Mouse (Mus musculus): ENCODE results near the gene Pclo. TPM values are rescaled to one million over a fixed set of nuclear protein-coding genes. Genes with fewer than 3 reads are reported as not detected.

Gene Pclo
- polyA plus RNA-seq, 1 experiment from 2014 or later = 0.26 TPM

- WGBS (ENCODE audit: insufficient replicate concordance) = 74% methylated on average over 1 of the region's 1 CpGs
- no peak overlapping the region for H3K4me2 ChIP-seq
- no peak overlapping the region for H3K9ac ChIP-seq (ENCODE audit: low read depth, low read length)
- no peak overlapping the region for H3K27ac ChIP-seq (ENCODE audit: low read depth, low read length)
- H3K36me3 ChIP-seq (ENCODE audit: control insufficient read depth, insufficient read depth, low read length) = no peaks in the 10 kb centered on the region
- H3K27me3 ChIP-seq (ENCODE audit: control insufficient read depth, insufficient read depth, low read length) = no peaks in the 10 kb centered on the region
- no peak for ATAC-seq (replicated peaks; ENCODE audit: insufficient number of reproducible peaks, low FRiP score, low TSS enrichment)
- no peak overlapping the region for H3K4me3 ChIP-seq (ENCODE audit: low read depth, low read length)
- H3K9me3 ChIP-seq (replicated peaks; ENCODE audit: control insufficient read depth, low read length) = no peaks in the 10 kb centered on the region
- no peaks in the 10 kb centered on the region for H3K4me1 ChIP-seq (ENCODE audit: control insufficient read depth, insufficient read depth, low read length)
Measured at GRCm38 (mm10) chr5:14641260-14641659, 126.5 kb downstream of the Pclo start.

DNA sequence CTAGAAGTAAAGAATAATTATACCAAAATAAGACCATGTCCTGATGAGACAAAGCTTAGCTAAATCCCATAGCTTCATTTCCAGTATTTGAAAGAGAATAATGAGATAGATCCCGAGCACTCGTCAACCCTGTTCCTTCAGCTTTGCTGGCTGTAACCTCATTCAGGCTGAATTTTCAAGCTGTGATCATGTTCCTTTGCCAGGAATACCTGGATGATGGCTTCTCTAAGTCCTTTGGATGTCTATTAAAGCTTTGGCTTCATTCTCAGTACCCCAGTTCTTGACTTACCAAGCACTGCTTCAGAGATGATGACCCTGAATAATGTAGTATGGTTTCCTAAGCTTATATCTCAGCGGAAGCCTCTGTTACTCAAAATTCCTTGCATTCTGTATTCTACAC lies 131.1 kb downstream of the Pclo start:
- no peaks in the 10 kb centered on the region for H3K27me3 ChIP-seq (ENCODE audit: control insufficient read depth, insufficient read depth, low read length)
- H3K9ac ChIP-seq (ENCODE audit: low read depth, low read length) = no peak overlapping the region
- no peak overlapping the region for H3K4me3 ChIP-seq (ENCODE audit: low read depth, low read length)
- no peaks in the 10 kb centered on the region for H3K4me1 ChIP-seq (ENCODE audit: control insufficient read depth, insufficient read depth, low read length)
- no peaks in the 10 kb centered on the region for H3K36me3 ChIP-seq (ENCODE audit: control insufficient read depth, insufficient read depth, low read length)
- H3K4me2 ChIP-seq = no peak overlapping the region
- no peak for ATAC-seq (replicated peaks; ENCODE audit: insufficient number of reproducible peaks, low FRiP score, low TSS enrichment)
- no peak overlapping the region for H3K27ac ChIP-seq (ENCODE audit: low read depth, low read length)
- WGBS (ENCODE audit: insufficient replicate concordance) = 85% methylated on average over 3 of the region's 3 CpGs
- no peaks in the 10 kb centered on the region for H3K9me3 ChIP-seq (replicated peaks; ENCODE audit: control insufficient read depth, low read length)

- WGBS (ENCODE audit: insufficient replicate concordance) = 80% methylated on average over 1 of the region's 1 CpGs
- Histone ChIP-seq H3K4me2 (no peak overlapping the region), H3K9ac (ENCODE audit: low read depth, low read length) (no peak overlapping the region), H3K36me3 (ENCODE audit: control insufficient read depth, insufficient read depth, low read length) (no peaks in the 10 kb centered on the region), H3K9me3 (replicated peaks; ENCODE audit: control insufficient read depth, low read length) (no peaks in the 10 kb centered on the region), H3K4me1 (ENCODE audit: control insufficient read depth, insufficient read depth, low read length) (no peaks in the 10 kb centered on the region), H3K27me3 (ENCODE audit: control insufficient read depth, insufficient read depth, low read length) (no peaks in the 10 kb centered on the region), H3K27ac (ENCODE audit: low read depth, low read length) (no peak overlapping the region), H3K4me3 (ENCODE audit: low read depth, low read length) (no peak overlapping the region)
- ATAC-seq (replicated peaks; ENCODE audit: insufficient number of reproducible peaks, low FRiP score, low TSS enrichment) = no peak
Measured at GRCm38 (mm10) chr5:14660637-14661036, 145.9 kb downstream of the Pclo start.

DNA sequence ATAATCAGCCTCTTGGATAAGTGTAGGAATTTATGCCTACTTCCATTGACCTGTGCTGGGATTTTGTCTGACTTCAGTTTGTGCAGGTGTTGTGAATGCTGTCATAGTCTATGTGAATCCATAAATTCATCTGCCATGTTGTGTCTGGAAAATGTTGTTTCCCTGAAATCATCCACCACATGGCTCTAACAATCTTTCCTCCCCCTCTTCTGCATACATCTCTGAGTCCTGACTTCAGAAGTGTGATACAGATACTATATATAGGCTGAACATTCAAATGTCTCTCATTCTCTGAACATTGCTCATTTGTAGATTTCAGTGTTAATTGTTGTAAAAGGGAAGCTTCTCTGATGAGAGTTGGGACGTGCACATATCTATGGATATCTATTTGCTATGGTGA lies 147.5 kb downstream of the Pclo start:
- no peak overlapping the region for H3K4me2 ChIP-seq
- no peaks in the 10 kb centered on the region for H3K27me3 ChIP-seq (ENCODE audit: control insufficient read depth, insufficient read depth, low read length)
- H3K36me3 ChIP-seq (ENCODE audit: control insufficient read depth, insufficient read depth, low read length) = no peaks in the 10 kb centered on the region
- no peaks in the 10 kb centered on the region for H3K9me3 ChIP-seq (replicated peaks; ENCODE audit: control insufficient read depth, low read length)
- no peaks in the 10 kb centered on the region for H3K4me1 ChIP-seq (ENCODE audit: control insufficient read depth, insufficient read depth, low read length)
- ATAC-seq (replicated peaks; ENCODE audit: insufficient number of reproducible peaks, low FRiP score, low TSS enrichment) = no peak
- H3K4me3 ChIP-seq (ENCODE audit: low read depth, low read length) = no peak overlapping the region
- H3K27ac ChIP-seq (ENCODE audit: low read depth, low read length) = no peak overlapping the region
- H3K9ac ChIP-seq (ENCODE audit: low read depth, low read length) = no peak overlapping the region
- 57% methylated on average over 1 of the region's 1 CpGs for WGBS (ENCODE audit: insufficient replicate concordance)

- Histone ChIP-seq H3K4me1 (ENCODE audit: control insufficient read depth, insufficient read depth, low read length) (no peaks in the 10 kb centered on the region), H3K9me3 (replicated peaks; ENCODE audit: control insufficient read depth, low read length) (no peaks in the 10 kb centered on the region), H3K9ac (ENCODE audit: low read depth, low read length) (no peak overlapping the region), H3K4me2 (no peak overlapping the region), H3K4me3 (ENCODE audit: low read depth, low read length) (no peak overlapping the region), H3K27ac (ENCODE audit: low read depth, low read length) (no peak overlapping the region), H3K27me3 (ENCODE audit: control insufficient read depth, insufficient read depth, low read length) (no peaks in the 10 kb centered on the region), H3K36me3 (ENCODE audit: control insufficient read depth, insufficient read depth, low read length) (no peaks in the 10 kb centered on the region)
- 74% methylated on average over 1 of the region's 1 CpGs for WGBS (ENCODE audit: insufficient replicate concordance)
- no peak for ATAC-seq (replicated peaks; ENCODE audit: insufficient number of reproducible peaks, low FRiP score, low TSS enrichment)
Measured at GRCm38 (mm10) chr5:14662603-14663002, 147.9 kb downstream of the Pclo start.

GRCm38 (mm10) chr5:14680419-14680818 lies 165.7 kb downstream of the Pclo start:
- 81% methylated on average over 6 of the region's 6 CpGs for WGBS (ENCODE audit: insufficient replicate concordance)
- H3K9me3 ChIP-seq (replicated peaks; ENCODE audit: control insufficient read depth, low read length) = no peaks in the 10 kb centered on the region
- H3K27me3 ChIP-seq (ENCODE audit: control insufficient read depth, insufficient read depth, low read length) = no peaks in the 10 kb centered on the region
- no peak overlapping the region for H3K9ac ChIP-seq (ENCODE audit: low read depth, low read length)
- no peak overlapping the region for H3K4me3 ChIP-seq (ENCODE audit: low read depth, low read length)
- no peaks in the 10 kb centered on the region for H3K36me3 ChIP-seq (ENCODE audit: control insufficient read depth, insufficient read depth, low read length)
- no peaks in the 10 kb centered on the region for H3K4me1 ChIP-seq (ENCODE audit: control insufficient read depth, insufficient read depth, low read length)
- H3K4me2 ChIP-seq = no peak overlapping the region
- ATAC-seq (replicated peaks; ENCODE audit: insufficient number of reproducible peaks, low FRiP score, low TSS enrichment) = no peak
- H3K27ac ChIP-seq (ENCODE audit: low read depth, low read length) = no peak overlapping the region

DNA sequence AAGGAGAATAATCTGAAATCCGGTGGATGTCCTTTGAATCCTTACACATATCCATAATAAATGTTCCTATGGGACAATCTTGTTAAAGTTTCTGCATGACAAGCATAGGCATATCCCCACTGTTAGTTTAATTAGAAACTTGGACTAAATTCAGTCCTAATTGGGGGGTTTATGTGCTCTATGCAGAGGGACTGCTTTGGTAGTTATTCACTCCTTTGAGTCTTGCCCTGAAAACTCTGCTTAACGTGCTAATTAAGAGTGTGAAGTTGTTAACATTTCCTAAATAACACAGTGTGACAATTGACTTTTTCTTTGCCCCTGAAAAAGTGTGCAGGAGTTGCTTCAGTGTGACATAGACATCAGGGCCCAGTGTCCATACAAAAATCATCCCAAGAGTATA lies 177.3 kb downstream of the Pclo start:
- no peaks in the 10 kb centered on the region for H3K27me3 ChIP-seq (ENCODE audit: control insufficient read depth, insufficient read depth, low read length)
- H3K4me3 ChIP-seq (ENCODE audit: low read depth, low read length) = no peak overlapping the region
- H3K9me3 ChIP-seq (replicated peaks; ENCODE audit: control insufficient read depth, low read length) = no peaks in the 10 kb centered on the region
- no peaks in the 10 kb centered on the region for H3K4me1 ChIP-seq (ENCODE audit: control insufficient read depth, insufficient read depth, low read length)
- no peak overlapping the region for H3K9ac ChIP-seq (ENCODE audit: low read depth, low read length)
- H3K4me2 ChIP-seq = no peak overlapping the region
- no peak for ATAC-seq (replicated peaks; ENCODE audit: insufficient number of reproducible peaks, low FRiP score, low TSS enrichment)
- H3K27ac ChIP-seq (ENCODE audit: low read depth, low read length) = no peak overlapping the region
- WGBS (ENCODE audit: insufficient replicate concordance) = 58% methylated on average over 2 of the region's 2 CpGs
- no peaks in the 10 kb centered on the region for H3K36me3 ChIP-seq (ENCODE audit: control insufficient read depth, insufficient read depth, low read length)

GRCm38 (mm10) chr5:14696745-14697144 lies 182.0 kb downstream of the Pclo start:
- no peaks in the 10 kb centered on the region for H3K9me3 ChIP-seq (replicated peaks; ENCODE audit: control insufficient read depth, low read length)
- ATAC-seq (replicated peaks; ENCODE audit: insufficient number of reproducible peaks, low FRiP score, low TSS enrichment) = no peak
- 83% methylated on average over 2 of the region's 2 CpGs for WGBS (ENCODE audit: insufficient replicate concordance)

DNA sequence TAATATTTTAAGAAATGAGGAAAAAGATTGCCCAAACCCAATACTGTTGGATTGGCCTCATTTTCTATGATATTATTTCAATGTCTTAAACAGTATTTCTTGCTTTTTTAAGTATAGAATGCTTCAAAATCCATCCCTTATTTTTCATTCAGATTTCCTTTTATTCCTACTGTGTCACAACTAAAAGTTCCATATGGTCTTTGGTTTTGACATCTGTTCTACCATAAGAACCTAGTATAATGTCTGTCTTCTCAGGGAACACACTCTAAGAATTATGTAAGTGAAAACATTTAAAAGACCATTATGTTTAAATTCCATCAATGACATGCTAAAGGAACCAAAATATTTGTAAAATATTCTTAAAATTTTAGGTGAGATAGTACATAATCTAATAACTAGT lies 186.2 kb downstream of the Pclo start:
- no peak overlapping the region for H3K4me3 ChIP-seq (ENCODE audit: low read depth, low read length)
- H3K36me3 ChIP-seq (ENCODE audit: control insufficient read depth, insufficient read depth, low read length) = no peaks in the 10 kb centered on the region
- H3K9ac ChIP-seq (ENCODE audit: low read depth, low read length) = no peak overlapping the region
- H3K9me3 ChIP-seq (replicated peaks; ENCODE audit: control insufficient read depth, low read length) = no peaks in the 10 kb centered on the region
- H3K4me1 ChIP-seq (ENCODE audit: control insufficient read depth, insufficient read depth, low read length) = no peaks in the 10 kb centered on the region
- no peaks in the 10 kb centered on the region for H3K27me3 ChIP-seq (ENCODE audit: control insufficient read depth, insufficient read depth, low read length)
- no peak overlapping the region for H3K4me2 ChIP-seq
- no peak overlapping the region for H3K27ac ChIP-seq (ENCODE audit: low read depth, low read length)
- ATAC-seq (replicated peaks; ENCODE audit: insufficient number of reproducible peaks, low FRiP score, low TSS enrichment) = no peak

More at GRCm38 (mm10) chr5:14696745-14697144, 182.0 kb downstream of the Pclo start:
- Histone ChIP-seq H3K9ac (ENCODE audit: low read depth, low read length) (no peak overlapping the region), H3K36me3 (ENCODE audit: control insufficient read depth, insufficient read depth, low read length) (no peaks in the 10 kb centered on the region), H3K27ac (ENCODE audit: low read depth, low read length) (no peak overlapping the region), H3K4me2 (no peak overlapping the region), H3K27me3 (ENCODE audit: control insufficient read depth, insufficient read depth, low read length) (no peaks in the 10 kb centered on the region), H3K4me3 (ENCODE audit: low read depth, low read length) (no peak overlapping the region), H3K4me1 (ENCODE audit: control insufficient read depth, insufficient read depth, low read length) (no peaks in the 10 kb centered on the region)
